Mouse (Mus musculus) forebrain, embryonic 11.5 days (tissue): ENCODE results near the gene Map2. TPM values are rescaled to one million over a fixed set of nuclear protein-coding genes. Genes with fewer than 3 reads are reported as not detected.
A peak's percentile ranks its signal among the peaks of the same experiment; 100 is the strongest.

ENCODE experiments used
- ATAC-seq: fragments of 200-750 bp; cut with Nextera tagmentation; replicated peaks from 2 replicates; pipeline ENCODE4 v1.8.0; 2017; ENCODE audit warnings: moderate TSS enrichment; ENCODE audit not compliant: low FRiP score
- DNase-seq: peaks from one replicate; pipeline ENCODE4 v3.0.0-alpha.2; 2017; ENCODE audit warnings: low spot score
- H3K27ac ChIP-seq: fragments of 300-500 bp; sonication (generic); 2 replicates; pipeline ENCODE4 v1.5.1; 2014; ENCODE audit warnings: low read depth, low read length
- H3K27me3 ChIP-seq: fragments of 300-500 bp; sonication (generic); 2 replicates; pipeline ENCODE4 v1.6.1; 2014; ENCODE audit warnings: mild to moderate bottlenecking, low read length, mixed read lengths; ENCODE audit not compliant: control insufficient read depth, insufficient read depth
- H3K36me3 ChIP-seq: fragments of 300-500 bp; sonication (generic); 2 replicates; pipeline ENCODE4 v1.6.1; 2014; ENCODE audit warnings: mild to moderate bottlenecking, low read length, moderate library complexity, mixed read lengths; ENCODE audit not compliant: control insufficient read depth, insufficient read depth
- H3K4me1 ChIP-seq: fragments of 300-500 bp; sonication (generic); replicated peaks from 2 replicates; pipeline ENCODE4 v1.6.1; 2014; ENCODE audit warnings: low read length, mixed read lengths; ENCODE audit not compliant: control insufficient read depth, insufficient read depth
- H3K4me2 ChIP-seq: fragments of 300-500 bp; sonication (generic); 2 replicates; pipeline ENCODE4 v1.6.1; 2014; ENCODE audit warnings: low read depth, mild to moderate bottlenecking, low read length, moderate library complexity, mixed read lengths; ENCODE audit not compliant: severe bottlenecking
- H3K4me3 ChIP-seq: fragments of 300-500 bp; sonication (generic); 2 replicates; pipeline ENCODE4 v1.5.1; 2014; ENCODE audit warnings: low read depth, low read length
- H3K9ac ChIP-seq: fragments of 300-500 bp; sonication (generic); 2 replicates; pipeline ENCODE4 v1.6.1; 2014; ENCODE audit warnings: low read length
- H3K9me3 ChIP-seq: fragments of 300-500 bp; sonication (generic); 2 replicates; pipeline ENCODE4 v1.6.1; 2016; ENCODE audit warnings: low read length, mixed read lengths; ENCODE audit not compliant: control insufficient read depth
- WGBS: fragments of 180-500 bp; shearing (Covaris S2); extraction: QIAGEN DNeasy Blood & Tissue Kit; methylation state at CpG from one replicate; pipeline ENCODE4 v1.1.7; 2014; 5-methylcytosine and 5-hydroxymethylcytosine counted together
- polyA plus RNA-seq: library from polyadenylated mRNA; unstranded; fragments of >200 nt; fragmentation: Nextera tagmentation; extraction: Ambion mirVana; gene quantifications from 2 replicates; pipeline ENCODE4 v1.2.1, GENCODE M21; 2014

Map2 gene
- polyA plus RNA-seq, result 164 and 177 TPM in 2 replicates

DNA sequence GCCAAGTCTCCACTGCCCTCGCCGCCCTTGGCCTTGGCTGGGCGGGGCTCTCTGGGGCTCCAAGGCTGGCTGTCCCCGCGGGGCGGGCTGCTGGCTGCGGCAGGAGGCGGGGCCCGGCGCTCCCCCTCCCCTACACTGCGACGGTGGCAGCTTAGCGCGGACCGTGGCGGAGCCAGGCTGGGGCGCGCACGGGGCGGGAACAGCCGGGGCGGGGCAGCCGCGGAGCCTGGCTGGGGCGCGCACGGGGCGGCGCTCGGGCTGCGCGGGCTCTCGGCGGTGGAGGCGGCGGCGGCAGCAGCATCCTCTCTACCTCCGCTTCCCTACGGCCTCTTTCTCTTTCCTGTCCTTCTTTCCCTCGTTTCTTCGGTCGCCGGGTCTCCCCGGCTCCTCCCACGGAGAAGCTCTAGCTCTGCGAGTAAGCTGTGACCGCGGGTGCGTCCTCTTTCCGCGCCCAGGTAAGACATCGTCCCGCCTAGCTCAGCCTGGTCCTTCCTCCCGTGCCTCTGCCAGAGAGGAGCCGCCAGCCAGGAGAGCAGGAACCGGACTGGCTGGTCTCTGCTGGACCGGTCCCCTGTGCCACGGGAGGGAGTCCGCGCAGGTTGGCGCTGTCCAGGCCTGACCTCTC lies at the start of gene Map2:
TSS of gene Map2 (plus strand) at position 233 of the 625 bp plus-strand sequence.
- H3K27ac ChIP-seq, result peak within 1 kb of the TSS; percentile 71
- no peaks in the 10 kb centered on the region for H3K27me3 ChIP-seq
- peak within 1 kb of the TSS; percentile 62 for H3K4me2 ChIP-seq
- WGBS, result under 1% methylated on average over 52 of the region's 61 CpGs
- H3K4me1 ChIP-seq, result peaks cover 3% of the 10 kb centered on the region; the same call in 1 of the 2 replicates
- no peaks in the 10 kb centered on the region for H3K9me3 ChIP-seq
- H3K4me3 ChIP-seq, result peak within 1 kb of the TSS; percentile 51
- DNase-seq, result peak; percentile 94
- H3K9ac ChIP-seq, result peak within 1 kb of the TSS; percentile 72
- ATAC-seq, result peak; percentile 97
- H3K36me3 ChIP-seq, result no peaks in the 10 kb centered on the region

DNA sequence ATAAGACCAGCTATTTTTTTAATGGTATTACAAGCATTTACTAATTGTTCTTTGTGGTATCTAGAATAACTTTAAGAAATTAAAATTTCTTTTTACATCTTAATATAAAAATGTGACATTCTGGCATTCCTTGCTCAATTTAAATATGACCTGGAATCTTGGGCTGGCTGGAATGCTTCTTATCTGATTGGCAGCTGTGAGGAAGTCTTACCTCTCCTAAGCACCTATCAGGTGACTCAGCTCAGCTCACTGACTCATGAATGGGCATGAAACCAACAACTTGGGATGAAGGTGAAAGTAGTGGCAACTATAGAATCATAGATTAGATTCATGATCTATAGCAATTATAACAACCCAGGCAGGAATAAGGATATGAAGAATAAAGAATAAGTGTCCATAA lies 42.1 kb upstream of the Map2 start:
- H3K27ac ChIP-seq, result no peak overlapping the region
- no peak overlapping the region for H3K9ac ChIP-seq
- H3K4me3 ChIP-seq, result no peak overlapping the region
- H3K36me3 ChIP-seq, result no peaks in the 10 kb centered on the region
- no peak for DNase-seq
- H3K4me1 ChIP-seq, result no peaks in the 10 kb centered on the region
- no peak for ATAC-seq
- no peaks in the 10 kb centered on the region for H3K27me3 ChIP-seq
- H3K4me2 ChIP-seq, result no peak overlapping the region
- H3K9me3 ChIP-seq, result no peaks in the 10 kb centered on the region

DNA sequence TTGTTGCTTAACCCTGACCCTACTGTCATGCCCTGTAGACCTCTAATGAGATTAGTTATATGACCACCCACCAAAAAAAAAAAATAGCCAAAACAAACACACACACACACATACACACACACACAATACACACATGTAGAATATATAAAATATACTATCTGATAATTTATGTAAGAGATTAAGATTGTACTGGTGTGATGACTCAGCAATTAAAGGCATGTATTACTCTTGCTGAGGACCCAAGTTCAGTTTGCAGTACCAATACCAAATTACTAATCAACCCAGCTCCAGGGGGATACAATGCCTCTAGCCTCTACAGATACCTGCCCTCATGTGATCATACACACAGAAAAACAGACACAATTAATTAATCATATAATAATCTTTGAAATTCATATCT lies 39.7 kb upstream of the Map2 start:
- Histone ChIP-seq H3K36me3 (no peaks in the 10 kb centered on the region), H3K9me3 (no peaks in the 10 kb centered on the region), H3K4me2 (no peak overlapping the region), H3K9ac (no peak overlapping the region), H3K27me3 (no peaks in the 10 kb centered on the region), H3K4me3 (no peak overlapping the region), H3K27ac (no peak overlapping the region), H3K4me1 (no peaks in the 10 kb centered on the region)
- ATAC-seq, result no peak
- DNase-seq, result no peak

DNA sequence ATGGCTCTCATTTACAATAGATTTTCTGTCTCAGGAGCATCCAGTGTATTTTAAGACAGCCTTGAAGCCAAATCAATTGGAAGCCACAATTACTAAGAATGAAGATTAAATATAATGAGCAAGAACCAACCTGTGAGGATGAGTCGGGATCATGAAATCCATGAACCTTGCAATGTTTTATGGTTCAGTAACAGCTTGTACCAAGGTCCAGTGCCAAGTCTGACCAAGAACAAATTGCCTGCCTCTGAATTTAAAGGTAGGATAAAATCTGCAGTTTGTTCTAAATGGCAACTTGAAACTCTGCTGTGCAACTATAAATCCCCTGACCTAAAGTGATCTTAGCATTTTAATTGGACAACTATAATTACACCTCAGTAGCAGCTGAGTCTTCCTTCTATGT lies 34.4 kb upstream of the Map2 start:
- 91% methylated on average over 1 of the region's 1 CpGs for WGBS
- H3K4me3 ChIP-seq, result no peak overlapping the region
- ATAC-seq, result no peak

DNA sequence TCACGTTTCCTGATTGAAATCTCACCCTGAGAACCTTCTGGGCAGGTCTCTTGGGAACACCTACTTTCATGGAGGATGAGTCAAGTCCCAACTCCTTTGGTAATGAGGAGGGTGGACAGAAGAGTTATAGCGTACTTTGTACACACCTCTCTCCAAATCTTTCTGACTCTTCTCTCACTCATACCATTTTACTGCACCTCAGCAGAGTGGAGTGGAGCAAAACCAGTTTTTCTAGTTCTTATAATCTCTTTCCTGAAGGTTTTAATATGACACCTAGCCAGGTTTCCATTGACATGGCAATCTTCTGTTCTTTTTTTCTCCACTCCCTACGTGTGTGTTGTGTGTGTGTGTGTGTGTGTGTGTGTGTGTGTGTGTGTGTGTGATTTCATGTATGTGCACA lies 29.9 kb upstream of the Map2 start:
- H3K9me3 ChIP-seq, result no peaks in the 10 kb centered on the region
- 76% methylated on average over 3 of the region's 3 CpGs for WGBS
- H3K9ac ChIP-seq, result no peak overlapping the region
- H3K4me1 ChIP-seq, result no peaks in the 10 kb centered on the region
- H3K4me2 ChIP-seq, result no peak overlapping the region
- no peaks in the 10 kb centered on the region for H3K36me3 ChIP-seq
- H3K4me3 ChIP-seq, result no peak overlapping the region
- no peaks in the 10 kb centered on the region for H3K27me3 ChIP-seq
- no peak overlapping the region for H3K27ac ChIP-seq
- DNase-seq (no peak), ATAC-seq (no peak)

More for the DNA sequence above, 34.4 kb upstream of the Map2 start:
- Histone ChIP-seq H3K9me3 (no peaks in the 10 kb centered on the region), H3K36me3 (no peaks in the 10 kb centered on the region), H3K27me3 (no peaks in the 10 kb centered on the region), H3K4me2 (no peak overlapping the region), H3K9ac (no peak overlapping the region), H3K4me1 (no peaks in the 10 kb centered on the region), H3K27ac (no peak overlapping the region)
- no peak for DNase-seq

DNA sequence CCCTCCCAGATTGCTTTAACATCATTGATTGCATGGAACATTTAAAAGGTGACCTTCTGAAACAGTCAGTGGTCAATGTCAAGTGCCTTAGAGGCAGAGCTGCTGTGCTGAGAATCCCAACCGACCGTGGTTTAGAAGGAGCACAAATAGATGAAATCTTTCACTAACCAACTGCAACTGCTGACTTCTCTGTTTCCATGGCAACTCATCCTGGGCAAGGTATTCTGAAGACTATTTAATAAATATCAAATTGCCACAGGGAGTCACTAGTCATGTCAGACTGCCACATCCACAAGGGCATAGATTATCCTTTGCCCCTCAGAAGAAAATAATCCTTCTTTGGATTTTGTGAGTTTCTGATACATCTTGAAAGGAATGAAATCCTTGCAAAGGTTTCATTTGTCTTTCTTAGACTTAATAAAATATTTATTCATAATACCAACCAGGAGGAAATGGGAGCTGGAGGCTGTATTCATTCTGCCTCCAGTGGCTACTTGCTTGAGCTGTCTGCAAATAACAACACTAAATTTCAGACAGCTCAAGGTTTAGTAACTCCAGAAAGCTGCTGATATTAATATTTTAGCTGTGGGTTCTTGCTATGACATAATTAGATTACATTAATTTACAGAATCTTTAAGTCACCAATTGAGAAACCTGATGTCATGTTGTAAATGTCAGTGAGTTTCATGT lies 26.1 kb upstream of the Map2 start:
- H3K27me3 ChIP-seq, result no peaks in the 10 kb centered on the region
- DNase-seq (no peak), ATAC-seq (no peak)
- H3K9me3 ChIP-seq, result no peaks in the 10 kb centered on the region
- 52% methylated on average over 2 of the region's 2 CpGs for WGBS
- H3K4me1 ChIP-seq, result no peaks in the 10 kb centered on the region
- H3K4me2 ChIP-seq, result no peak overlapping the region
- no peaks in the 10 kb centered on the region for H3K36me3 ChIP-seq
- no peak overlapping the region for H3K4me3 ChIP-seq
- no peak overlapping the region for H3K9ac ChIP-seq
- H3K27ac ChIP-seq, result no peak overlapping the region

DNA sequence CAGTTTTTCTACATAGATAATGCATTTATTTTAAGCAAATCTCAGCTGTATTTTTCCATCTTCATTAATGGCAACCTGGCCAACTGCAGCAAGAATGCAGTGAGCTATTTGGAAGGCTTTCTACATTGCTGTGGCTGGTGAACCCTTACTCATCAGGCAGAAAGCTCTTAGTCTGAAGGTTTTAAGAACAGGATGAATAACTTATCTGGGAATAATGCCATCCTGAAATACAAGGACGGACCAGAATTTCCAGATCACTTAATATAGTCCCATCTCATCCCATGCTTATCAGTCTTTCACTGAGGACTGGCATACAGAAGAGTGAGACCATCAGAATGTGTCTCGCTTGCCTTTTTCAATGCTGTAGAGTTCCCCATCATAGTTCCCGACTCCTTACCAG lies 24.3 kb upstream of the Map2 start:
- H3K4me3 ChIP-seq, result no peak overlapping the region
- H3K4me2 ChIP-seq, result no peak overlapping the region
- ATAC-seq (no peak), DNase-seq (no peak)
- no peak overlapping the region for H3K9ac ChIP-seq
- no peaks in the 10 kb centered on the region for H3K4me1 ChIP-seq
- H3K27ac ChIP-seq, result no peak overlapping the region
- no peaks in the 10 kb centered on the region for H3K36me3 ChIP-seq
- no peaks in the 10 kb centered on the region for H3K27me3 ChIP-seq
- H3K9me3 ChIP-seq, result no peaks in the 10 kb centered on the region
- WGBS, result 89% methylated on average over 3 of the region's 3 CpGs

DNA sequence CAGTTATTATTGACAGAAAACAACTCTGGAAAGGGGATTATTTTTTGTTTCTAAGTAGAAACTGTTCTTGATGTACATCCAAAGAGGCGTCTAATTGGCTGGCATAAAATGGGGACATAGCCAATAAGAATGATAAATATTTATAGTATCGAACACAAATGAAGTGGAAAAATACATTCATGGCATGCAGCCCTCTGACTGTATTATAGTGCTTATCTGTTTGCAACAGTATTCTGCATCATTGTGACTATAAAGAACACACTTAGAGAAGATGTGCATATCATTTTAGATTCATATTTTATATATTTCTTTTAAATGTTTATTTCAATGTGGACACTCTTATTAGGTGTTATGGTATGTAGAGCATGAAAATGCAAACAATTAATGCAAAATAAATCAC lies 17.9 kb upstream of the Map2 start:
- WGBS, result 90% methylated on average over 2 of the region's 2 CpGs
- Histone ChIP-seq H3K27me3 (no peaks in the 10 kb centered on the region), H3K27ac (no peak overlapping the region), H3K4me1 (no peaks in the 10 kb centered on the region), H3K4me2 (no peak overlapping the region), H3K4me3 (no peak overlapping the region), H3K9me3 (no peaks in the 10 kb centered on the region), H3K9ac (no peak overlapping the region), H3K36me3 (no peaks in the 10 kb centered on the region)
- DNase-seq (no peak), ATAC-seq (no peak)

DNA sequence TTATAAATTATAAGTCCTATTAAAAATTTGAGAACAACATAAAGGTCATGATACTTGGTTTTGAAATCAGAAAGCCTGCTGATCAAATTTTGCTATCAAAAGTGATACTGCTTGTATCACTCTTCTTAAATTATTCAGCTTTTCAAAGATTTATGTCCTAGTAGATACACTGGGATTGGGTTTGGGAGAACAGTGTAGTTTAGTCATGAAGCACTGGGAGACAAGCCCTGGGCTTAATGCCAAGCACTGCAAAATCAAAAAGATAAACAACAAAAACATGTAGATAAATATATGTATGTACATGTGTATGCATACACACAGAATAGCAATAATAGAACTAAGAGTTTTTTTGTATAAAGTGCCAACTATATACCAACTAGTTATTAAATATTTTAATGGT lies 17.5 kb upstream of the Map2 start:
- no peak for ATAC-seq

More for the DNA sequence above, 17.5 kb upstream of the Map2 start:
- no peak for DNase-seq
- H3K4me3 ChIP-seq, result no peak overlapping the region
- no peak overlapping the region for H3K27ac ChIP-seq
- H3K27me3 ChIP-seq, result no peaks in the 10 kb centered on the region
- no peak overlapping the region for H3K9ac ChIP-seq
- no peaks in the 10 kb centered on the region for H3K36me3 ChIP-seq
- H3K4me1 ChIP-seq, result no peaks in the 10 kb centered on the region
- no peaks in the 10 kb centered on the region for H3K9me3 ChIP-seq
- no peak overlapping the region for H3K4me2 ChIP-seq
